Mouse (Mus musculus): ENCODE data around the gene Zfp750. TPM values are rescaled to one million over a fixed set of nuclear protein-coding genes. Genes with fewer than 3 reads are reported as not detected.

The Zfp750 gene
- total RNA-seq, 2 experiments from 2014 or later: not detected

- intact Hi-C loops (cut with DNase I; ENCODE audit: low total_unique reads): no loop called here
Observed at GRCm38 (mm10) chr11:121543287-121543856, 24.2 kb upstream of the Zfp750 start.

DNA sequence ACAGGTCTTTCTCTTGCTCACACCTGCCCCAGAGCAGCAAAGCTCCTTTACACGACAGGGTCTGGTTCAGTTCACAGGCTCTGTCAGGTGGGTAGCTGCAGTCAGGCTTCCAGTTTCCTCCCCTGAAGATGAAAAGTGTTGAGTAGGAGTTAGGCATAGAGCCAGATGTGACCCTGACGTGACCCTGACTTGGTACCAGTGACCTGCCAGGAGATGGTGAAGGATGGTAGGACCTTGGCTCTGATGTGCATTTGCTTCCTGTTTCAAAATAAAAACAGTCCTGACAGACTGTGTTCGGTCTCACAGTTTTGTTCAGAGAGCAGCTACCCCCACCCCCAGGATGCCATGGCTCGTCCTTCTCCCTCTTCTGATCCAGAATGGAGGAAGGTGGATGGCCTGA lies 23.3 kb upstream of the Zfp750 start:
- no peak for DNase-seq
- intact Hi-C loops (cut with DNase I; ENCODE audit: low total_unique reads): no loop called here

More at GRCm38 (mm10) chr11:121543287-121543856, 24.2 kb upstream of the Zfp750 start:
- no peak for DNase-seq

GRCm38 (mm10) chr11:121536528-121536927 lies 17.4 kb upstream of the Zfp750 start:
- intact Hi-C loops (cut with DNase I; ENCODE audit: low total_unique reads): no loop called here
- DNase-seq: no peak

GRCm38 (mm10) chr11:121529747-121530146 lies 10.6 kb upstream of the Zfp750 start:
- intact Hi-C loops (cut with DNase I; ENCODE audit: low total_unique reads): no loop called here
- DNase-seq: no peak

DNA sequence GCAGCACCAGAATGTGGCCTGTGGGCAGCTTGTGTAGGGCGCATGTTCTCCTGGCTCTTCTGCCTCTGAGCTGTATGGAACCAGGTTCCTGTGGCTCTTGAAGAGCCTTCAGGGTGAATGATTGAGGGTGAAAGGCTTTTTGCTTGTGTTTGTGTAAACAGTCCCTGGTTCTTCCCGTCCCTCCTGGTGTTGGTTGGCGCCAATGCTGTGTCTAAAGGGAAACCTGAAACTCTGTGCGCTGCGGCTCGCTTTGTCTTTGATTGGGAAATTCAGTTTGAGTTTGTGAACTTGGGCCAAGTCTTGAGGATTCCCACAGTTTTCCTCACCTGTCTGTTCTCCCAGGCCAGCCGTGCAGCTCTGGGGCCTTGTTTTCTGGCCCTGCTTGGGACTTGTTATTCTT lies 5.1 kb upstream of the Zfp750 start:
- intact Hi-C loops (cut with DNase I; ENCODE audit: low total_unique reads): no loop called here
- DNase-seq: no peak

- no peak for DNase-seq
- intact Hi-C loops (cut with DNase I; ENCODE audit: low total_unique reads): no loop called here
Observed at GRCm38 (mm10) chr11:121522156-121522762, 3.1 kb upstream of the Zfp750 start.

DNA sequence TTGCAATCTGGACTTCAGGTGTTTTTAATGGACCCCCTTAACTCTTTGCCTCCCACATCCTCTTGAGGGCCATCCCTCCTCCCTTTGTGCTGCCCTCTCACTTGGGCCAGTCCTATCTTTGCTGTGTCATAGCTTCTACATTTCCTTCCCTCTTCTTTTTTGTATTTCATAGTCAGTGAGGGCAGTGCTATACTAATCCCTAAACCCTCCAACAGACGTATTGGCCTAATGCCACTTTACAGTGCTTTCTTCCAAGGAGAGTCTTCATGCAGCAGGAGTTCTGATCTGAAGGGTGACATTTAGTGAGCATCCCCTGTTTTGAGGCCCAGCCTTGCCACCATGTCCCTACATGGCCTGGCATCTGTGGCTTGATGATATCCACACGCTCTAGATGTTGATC lies 1.6 kb upstream of the Zfp750 start:
- no peak for DNase-seq
- intact Hi-C loops (cut with DNase I; ENCODE audit: low total_unique reads): no loop called here

DNA sequence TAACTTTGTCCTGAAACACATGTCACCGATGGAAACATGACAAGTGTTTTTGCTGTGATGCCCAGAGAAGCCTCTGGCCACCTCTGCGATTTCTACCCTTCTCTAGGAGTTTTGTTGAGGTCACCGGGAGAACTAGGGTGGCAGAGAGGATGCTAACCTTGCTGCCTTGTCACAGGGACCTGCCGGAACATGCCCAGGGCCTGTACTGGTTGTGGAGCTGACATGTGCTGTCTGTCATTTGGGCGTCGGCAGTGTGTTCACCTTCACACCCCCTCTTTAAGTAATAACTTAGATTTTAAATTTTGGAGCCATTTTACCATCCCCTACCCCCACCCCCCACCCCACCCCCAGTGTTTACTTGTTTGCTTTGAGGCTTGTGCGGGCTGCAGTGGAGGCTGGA lies 570 bp upstream of the Zfp750 start:
- intact Hi-C loops (cut with DNase I; ENCODE audit: low total_unique reads): no loop called here
- no peak for DNase-seq

DNA sequence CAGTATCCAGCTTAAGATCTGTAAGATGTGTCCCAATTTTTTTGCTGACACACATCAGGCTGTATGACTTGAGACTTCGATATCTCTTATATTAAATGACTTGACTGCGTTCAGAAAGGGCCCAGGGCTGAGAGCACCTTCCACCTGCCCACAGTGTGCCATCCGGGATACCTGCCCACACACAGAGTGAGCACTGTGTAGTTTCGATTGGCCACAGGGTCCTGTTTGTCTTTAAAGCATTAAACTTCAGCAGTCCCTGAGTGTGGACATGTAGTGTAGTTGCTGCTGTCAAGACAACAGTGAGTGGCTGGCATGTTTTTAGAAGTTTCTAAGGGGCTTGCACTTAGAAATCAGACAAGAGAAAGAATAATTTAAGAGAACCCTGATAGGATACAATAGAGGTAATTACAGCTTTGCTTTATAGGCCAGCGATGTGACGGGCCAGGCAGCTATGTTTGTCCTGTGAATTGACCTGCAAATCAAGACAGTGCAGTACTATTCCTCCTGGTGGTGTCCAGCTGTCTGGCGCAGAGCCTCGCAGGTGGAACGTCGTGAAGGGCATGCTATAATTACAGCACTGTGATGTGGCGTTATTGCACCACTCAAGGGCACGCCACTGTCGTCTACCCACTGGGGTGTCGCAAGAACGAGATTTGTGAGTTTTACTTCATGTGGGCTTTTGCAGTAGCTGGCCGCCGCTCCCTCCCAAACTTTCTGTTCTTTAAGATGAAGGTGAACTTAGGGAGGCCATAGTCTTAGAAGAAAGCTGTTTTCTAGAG lies 1.3 kb downstream of the Zfp750 start:
- DNase-seq: no peak
- intact Hi-C loops (cut with DNase I; ENCODE audit: low total_unique reads): no loop called here

- no peak for DNase-seq
- intact Hi-C loops (cut with DNase I; ENCODE audit: low total_unique reads): no loop called here
Observed at GRCm38 (mm10) chr11:121516906-121517305, 2.2 kb downstream of the Zfp750 start.

DNA sequence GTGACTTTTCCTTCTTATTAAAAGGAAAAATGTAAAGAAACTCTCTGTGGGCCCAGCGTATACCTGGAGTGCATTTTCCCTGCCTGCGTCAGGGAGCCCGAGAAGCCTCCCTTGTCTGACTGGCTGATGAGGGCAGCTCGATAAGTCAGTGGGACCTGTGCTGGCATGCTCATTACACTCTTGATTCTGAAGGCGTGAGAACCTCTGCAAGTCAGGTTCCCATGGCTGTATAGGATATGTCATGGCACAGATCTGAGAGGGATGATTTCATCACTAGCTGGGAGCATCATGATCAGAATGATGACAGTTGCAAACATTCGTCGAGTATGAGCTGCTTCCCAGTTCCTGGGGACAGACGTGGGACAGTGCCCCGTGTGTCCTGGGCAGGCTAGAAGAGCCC lies 3.1 kb downstream of the Zfp750 start:
- no peak for DNase-seq
- intact Hi-C loops (cut with DNase I; ENCODE audit: low total_unique reads): no loop called here

DNA sequence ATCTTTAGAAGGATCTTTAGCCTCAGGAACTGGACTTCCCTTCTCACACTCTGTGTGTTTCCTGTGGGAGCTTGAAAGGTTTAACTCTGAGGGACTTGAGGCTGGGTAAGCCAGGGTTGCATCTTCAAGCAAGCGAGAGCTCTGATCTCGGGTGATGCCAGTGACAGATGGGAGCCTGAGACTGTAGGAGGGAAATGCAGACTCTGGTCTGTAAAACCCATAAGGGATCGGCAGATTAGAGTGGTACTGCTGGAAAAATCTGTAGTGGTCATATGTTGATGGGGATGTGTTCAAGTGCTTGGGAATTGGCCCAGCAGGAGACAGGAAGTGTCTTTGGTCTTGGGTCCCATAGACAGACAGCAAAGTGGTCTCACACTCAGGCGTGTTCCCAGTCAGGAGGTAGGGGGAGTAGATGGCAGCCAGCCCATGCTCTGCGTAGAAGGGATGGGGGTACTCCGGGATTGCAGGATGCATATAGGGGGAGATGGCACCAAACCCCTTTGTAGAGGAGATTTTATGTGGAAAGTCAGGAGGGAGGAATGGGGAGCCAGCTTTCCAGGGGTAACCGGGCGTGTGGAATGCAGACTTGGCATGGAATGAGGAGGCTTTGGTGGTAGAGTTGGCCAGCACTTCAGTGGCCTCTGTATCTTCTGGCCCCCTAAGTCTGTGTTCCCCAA lies 6.1 kb downstream of the Zfp750 start:
- intact Hi-C loops (cut with DNase I; ENCODE audit: low total_unique reads): no loop called here
- DNase-seq: no peak

DNA sequence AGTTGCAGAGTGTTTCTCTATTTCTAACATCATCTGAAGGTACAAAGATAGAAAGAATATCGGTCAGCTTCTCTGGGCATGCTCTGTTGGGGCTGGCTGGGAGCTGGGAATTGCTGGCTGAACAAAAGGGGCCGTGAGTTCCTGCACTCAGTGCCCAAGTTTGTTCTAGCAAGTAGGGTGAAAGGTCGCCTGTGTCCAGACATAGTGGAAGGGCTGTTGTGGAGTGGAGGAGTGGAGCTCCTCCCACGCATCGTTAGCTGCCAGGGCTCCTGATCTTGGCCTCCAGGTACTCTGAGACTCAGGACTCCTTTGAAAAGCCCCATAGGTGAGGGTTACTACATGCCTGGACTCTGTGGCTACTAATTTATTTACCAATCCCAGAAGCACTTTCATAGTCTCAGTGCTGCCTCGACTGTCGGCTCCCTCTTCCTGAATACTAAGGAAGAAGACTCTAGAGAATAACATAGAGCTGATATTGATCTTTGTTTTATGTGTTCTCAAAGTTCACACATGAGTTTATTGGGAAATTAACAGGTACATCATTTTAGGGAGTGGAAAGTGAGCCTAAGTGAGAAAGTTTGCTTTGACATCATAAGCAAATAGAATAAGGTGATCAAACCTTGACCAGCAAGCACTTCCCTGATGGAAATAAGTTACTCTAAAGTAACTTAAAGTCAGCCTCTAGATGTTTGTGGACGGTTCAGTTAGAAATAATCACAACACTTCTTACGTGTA lies 8.5 kb downstream of the Zfp750 start:
- intact Hi-C loops (cut with DNase I; ENCODE audit: low total_unique reads): no loop called here
- DNase-seq: no peak

- no peak for DNase-seq
- intact Hi-C loops (cut with DNase I; ENCODE audit: low total_unique reads): no loop called here
Observed at GRCm38 (mm10) chr11:121508478-121508877, 10.7 kb downstream of the Zfp750 start.

GRCm38 (mm10) chr11:121502000-121502860 lies 16.9 kb downstream of the Zfp750 start:
- intact Hi-C loops (cut with DNase I; ENCODE audit: low total_unique reads): no loop called here
- DNase-seq: no peak

GRCm38 (mm10) chr11:121501525-121501924 lies 17.6 kb downstream of the Zfp750 start:
- intact Hi-C loops (cut with DNase I; ENCODE audit: low total_unique reads): no loop called here
- no peak for DNase-seq

DNA sequence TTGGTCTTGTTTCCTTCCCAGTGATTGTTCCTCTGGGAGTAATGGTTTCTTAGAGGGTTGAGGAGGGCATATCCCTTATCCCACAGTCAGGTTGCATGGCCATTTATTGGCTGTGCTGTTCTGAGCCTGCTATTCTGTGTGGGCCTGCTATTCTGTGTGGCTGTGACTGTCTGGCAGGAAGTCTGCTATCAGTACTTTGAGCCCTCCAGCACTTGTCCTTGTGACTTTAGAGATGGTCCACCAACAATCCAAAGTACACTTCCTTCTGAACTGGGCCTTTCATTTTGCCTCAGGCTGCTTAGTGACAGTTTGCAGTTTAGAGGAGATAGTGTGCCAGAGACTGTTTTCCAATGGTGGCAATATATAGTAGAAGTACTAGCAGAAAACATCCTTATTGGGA lies 18.5 kb downstream of the Zfp750 start:
- intact Hi-C loops (cut with DNase I; ENCODE audit: low total_unique reads): no loop called here
- no peak for DNase-seq

- no peak for DNase-seq
- intact Hi-C loops (cut with DNase I; ENCODE audit: low total_unique reads): no loop called here
Observed at GRCm38 (mm10) chr11:121490651-121491050, 28.5 kb downstream of the Zfp750 start.

DNA sequence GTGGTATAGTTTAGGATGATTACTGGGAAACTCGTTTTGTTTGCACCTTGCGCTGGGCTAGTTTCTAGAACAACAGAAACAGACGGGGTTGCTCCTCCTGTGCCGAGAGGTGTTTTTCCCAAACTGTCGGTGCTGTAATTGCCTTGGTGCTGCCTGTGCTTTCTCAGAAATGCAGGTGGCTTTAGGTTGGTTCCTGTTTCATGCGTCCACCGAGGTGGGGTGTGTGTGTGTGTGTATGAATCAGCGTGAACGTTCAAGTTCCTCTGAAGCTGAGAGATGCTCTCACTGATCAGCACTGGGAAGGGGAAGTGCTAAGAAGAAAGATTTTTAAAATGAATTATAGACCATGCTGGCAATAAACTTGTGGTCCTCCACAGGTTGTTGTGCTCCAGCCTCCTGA lies 33.3 kb downstream of the Zfp750 start:
- intact Hi-C loops (cut with DNase I; ENCODE audit: low total_unique reads): no loop called here
- DNase-seq: no peak
